Mouse (Mus musculus) 3134 (cell line): Measurements from ENCODE around the gene Lamtor4.

Experiments
- DNase-seq: peaks from one replicate; pipeline ENCODE4 v3.0.0-alpha.2; 2011; ENCODE audit warnings: low spot score; ENCODE audit not compliant: insufficient read length; ENCODE audit errors: extremely low read depth

Lamtor4 gene

GRCm38 (mm10) chr5:138260051-138260450 is 4.8 kb downstream of the Lamtor4 start:
- DNase-seq = no peak

GRCm38 (mm10) chr5:138260834-138261233 is 5.6 kb downstream of the Lamtor4 start:
- no peak for DNase-seq

GRCm38 (mm10) chr5:138262001-138262400 is 6.7 kb downstream of the Lamtor4 start:
- DNase-seq = no peak

GRCm38 (mm10) chr5:138262582-138263240 is 7.4 kb downstream of the Lamtor4 start:
- DNase-seq = no peak

- peak; percentile 87 for DNase-seq
These were observed 8.3 kb downstream of the Lamtor4 start, which contains the start of gene BC037034 for GRCm38 (mm10) chr5:138263260-138264206. TSS of gene BC037034 (minus strand) at chr5:138264033.

GRCm38 (mm10) chr5:138264207-138264578 is 8.9 kb downstream of the Lamtor4 start:
- no peak for DNase-seq

- no peak for DNase-seq
These were observed 10.4 kb downstream of the Lamtor4 start for GRCm38 (mm10) chr5:138265712-138266111.

GRCm38 (mm10) chr5:138267114-138267513 is 11.8 kb downstream of the Lamtor4 start:
- no peak for DNase-seq

- no peak for DNase-seq
These were observed 13.7 kb downstream of the Lamtor4 start for GRCm38 (mm10) chr5:138268980-138269379.

GRCm38 (mm10) chr5:138271232-138271631 is 15.9 kb downstream of the Lamtor4 start:
- no peak for DNase-seq

- no peak for DNase-seq
These were observed 17.2 kb downstream of the Lamtor4 start, which contains the start of gene Gal3st4 for GRCm38 (mm10) chr5:138272409-138272923. TSS of gene Gal3st4 (minus strand) at chr5:138272840.

GRCm38 (mm10) chr5:138274186-138274585 is 18.9 kb downstream of the Lamtor4 start:
- no peak for DNase-seq

- DNase-seq = no peak
These were observed 20.2 kb downstream of the Lamtor4 start for GRCm38 (mm10) chr5:138275216-138276050.

GRCm38 (mm10) chr5:138277994-138278393 is 22.7 kb downstream of the Lamtor4 start:
- no peak for DNase-seq

- DNase-seq = no peak
These were observed 24.5 kb downstream of the Lamtor4 start, which contains the start of the genes Gm43720, Gpc2 and Stag3 for GRCm38 (mm10) chr5:138279585-138280424. TSS of gene Gm43720 (minus strand) at chr5:138279958. TSS of gene Gpc2 (minus strand) at chr5:138280005. TSS of gene Stag3 (plus strand) at chr5:138280240.

- no peak for DNase-seq
These were observed 25.1 kb downstream of the Lamtor4 start for GRCm38 (mm10) chr5:138280425-138280768.

GRCm38 (mm10) chr5:138280829-138281228 is 25.5 kb downstream of the Lamtor4 start:
- no peak for DNase-seq

- DNase-seq = no peak
These were observed 26.5 kb downstream of the Lamtor4 start for GRCm38 (mm10) chr5:138281798-138282197.

GRCm38 (mm10) chr5:138283540-138283939 is 28.3 kb downstream of the Lamtor4 start:
- DNase-seq = no peak

- no peak for DNase-seq
These were observed 32.6 kb downstream of the Lamtor4 start for GRCm38 (mm10) chr5:138287861-138288260.
